Mouse (Mus musculus) MEL (cell line): ENCODE results near the gene Arel1. TPM values are rescaled to one million over a fixed set of nuclear protein-coding genes. Genes with fewer than 3 reads are reported as not detected.

Experiments
- DNase-seq: peaks from one replicate; pipeline ENCODE4 v3.0.0; 2011; ENCODE audit warnings: low read depth, low spot score
- H3K27ac ChIP-seq: 2 replicates; pipeline ENCODE4 v1.5.1; 2012; ENCODE audit warnings: low read depth, mild to moderate bottlenecking, control low read depth, low read length, moderate library complexity; ENCODE audit not compliant: control insufficient read depth
- H3K27me3 ChIP-seq, 2 experiments: fragments of 150-350 bp in 1 of 2; sonication (generic) in 1 of 2; 2 replicates each; pipeline ENCODE4 v1.6.1; 2012; ENCODE audit warnings: low read length in 2 of 2, mild to moderate bottlenecking in 2 of 2, improper control_type of control experiment in 1 of 2, moderate library complexity in 1 of 2; ENCODE audit not compliant: insufficient read depth in 2 of 2, control insufficient read depth in 1 of 2
- H3K36me3 ChIP-seq, 2 experiments: 2 replicates each; pipeline ENCODE4 v1.6.1; 2012 to 2014; ENCODE audit warnings: low read length in 2 of 2, improper control_type of control experiment in 1 of 2, inconsistent platforms in 1 of 2, mild to moderate bottlenecking in 1 of 2; ENCODE audit not compliant: insufficient read depth in 2 of 2, control insufficient read depth in 1 of 2
- H3K4me1 ChIP-seq, 2 experiments: fragments of 150-350 bp in 1 of 2; sonication (generic) in 1 of 2; 2 replicates each; pipeline ENCODE4 v1.6.1; 2012; ENCODE audit warnings: low read length in 2 of 2, improper control_type of control experiment in 1 of 2, mild to moderate bottlenecking in 1 of 2; ENCODE audit not compliant: insufficient read depth in 2 of 2, control insufficient read depth in 1 of 2
- H3K4me3 ChIP-seq, 2 experiments: fragments of 150-350 bp in 1 of 2; sonication (generic) in 1 of 2; 2 replicates each; pipeline ENCODE4 v1.5.1; 2012; ENCODE audit warnings: low read depth in 2 of 2, low read length in 2 of 2, mild to moderate bottlenecking in 2 of 2, moderate library complexity in 2 of 2, control low read depth in 1 of 2, improper control_type of control experiment in 1 of 2; ENCODE audit not compliant: control insufficient read depth in 1 of 2, insufficient read depth in 1 of 2
- H3K79me2 ChIP-seq: 2 replicates; pipeline ENCODE4 v1.6.1; 2012; ENCODE audit warnings: mild to moderate bottlenecking, low read length, moderate library complexity; ENCODE audit not compliant: control insufficient read depth, poor library complexity, insufficient read depth
- H3K9ac ChIP-seq: 2 replicates; pipeline ENCODE4 v1.6.1; 2012; ENCODE audit warnings: low read depth, mild to moderate bottlenecking, control low read depth, low read length, moderate library complexity; ENCODE audit not compliant: control insufficient read depth, poor library complexity, severe bottlenecking
- H3K9me3 ChIP-seq: fragments of 150-350 bp; sonication (generic); replicated peaks from 2 replicates; pipeline ENCODE4 v1.6.1; 2012; ENCODE audit warnings: mild to moderate bottlenecking, low read length, improper control_type of control experiment, moderate library complexity; ENCODE audit not compliant: insufficient read depth
- BHLHE40 ChIP-seq: IDR thresholded peaks from 2 replicates; pipeline ENCODE4 v1.6.1; 2012; ENCODE audit warnings: low read depth, mild to moderate bottlenecking, inconsistent platforms, low read length, improper control_type of control experiment, borderline replicate concordance
- CHD1 ChIP-seq: IDR thresholded peaks from 2 replicates; pipeline ENCODE4 v1.6.1; 2012; ENCODE audit warnings: low read depth, mild to moderate bottlenecking, inconsistent platforms, low read length, improper control_type of control experiment
- CHD2 ChIP-seq: IDR thresholded peaks from 2 replicates; pipeline ENCODE4 v1.6.1; 2011; ENCODE audit warnings: low read length, improper control_type of control experiment
- E2F4 ChIP-seq: IDR thresholded peaks from 2 replicates; pipeline ENCODE4 v1.6.1; 2011; ENCODE audit warnings: low read depth, low read length, improper control_type of control experiment, borderline replicate concordance
- EP300 ChIP-seq, 2 experiments: IDR thresholded peaks; 2 replicates each; pipeline ENCODE4 v1.6.1; 2011; ENCODE audit warnings: improper control_type of control experiment in 2 of 2, low read length in 2 of 2, low read depth in 1 of 2, mild to moderate bottlenecking in 1 of 2
- ETS1 ChIP-seq: IDR thresholded peaks from 2 replicates; pipeline ENCODE4 v1.6.1; 2012; ENCODE audit warnings: low read depth, mild to moderate bottlenecking, inconsistent platforms, low read length, improper control_type of control experiment, moderate library complexity
- HCFC1 ChIP-seq: IDR thresholded peaks from 2 replicates; pipeline ENCODE4 v1.6.1; 2012; ENCODE audit warnings: low read depth, mild to moderate bottlenecking, inconsistent platforms, low read length, improper control_type of control experiment, moderate library complexity
- MAZ ChIP-seq: IDR thresholded peaks from 2 replicates; pipeline ENCODE4 v1.6.1; 2012; ENCODE audit warnings: low read depth, mild to moderate bottlenecking, inconsistent platforms, low read length, improper control_type of control experiment
- MEF2A ChIP-seq: IDR thresholded peaks from 2 replicates; pipeline ENCODE4 v1.6.1; 2014; ENCODE audit warnings: low read depth, mild to moderate bottlenecking, inconsistent platforms, low read length, improper control_type of control experiment; ENCODE audit not compliant: poor library complexity, insufficient replicate concordance, severe bottlenecking; ENCODE audit errors: extremely low read depth
- MYC ChIP-seq: IDR thresholded peaks from 2 replicates; pipeline ENCODE4 v1.6.1; 2011; ENCODE audit warnings: low read depth, mild to moderate bottlenecking, low read length, improper control_type of control experiment, moderate library complexity
- NELFE ChIP-seq: IDR thresholded peaks from 2 replicates; pipeline ENCODE4 v1.6.1; 2011; ENCODE audit warnings: low read depth, low read length, improper control_type of control experiment
- NRF1 ChIP-seq: IDR thresholded peaks from 2 replicates; pipeline ENCODE4 v1.6.1; 2014; ENCODE audit warnings: low read depth, mild to moderate bottlenecking, inconsistent platforms, low read length, improper control_type of control experiment, moderate library complexity; ENCODE audit not compliant: poor library complexity, insufficient read depth, severe bottlenecking
- POLR2A ChIP-seq, 2 experiments: IDR thresholded peaks; 2 replicates each; pipeline ENCODE4 v1.6.1; 2011 to 2012; ENCODE audit warnings: low read length in 2 of 2, mild to moderate bottlenecking in 2 of 2, control low read depth in 1 of 2, improper control_type of control experiment in 1 of 2, low read depth in 1 of 2, moderate library complexity in 1 of 2; ENCODE audit not compliant: control insufficient read depth in 1 of 2, insufficient read depth in 1 of 2, poor library complexity in 1 of 2
- RCOR1 ChIP-seq: IDR thresholded peaks from 2 replicates; pipeline ENCODE4 v1.6.1; 2012; ENCODE audit warnings: low read depth, mild to moderate bottlenecking, inconsistent platforms, low read length, improper control_type of control experiment
- TBP ChIP-seq: IDR thresholded peaks from 2 replicates; pipeline ENCODE4 v1.8.0; 2011; ENCODE audit warnings: low read depth, low read length, improper control_type of control experiment
- TCF12 ChIP-seq: IDR thresholded peaks from 2 replicates; pipeline ENCODE4 v1.6.1; 2014; ENCODE audit warnings: low read depth, mild to moderate bottlenecking, inconsistent platforms, low read length, improper control_type of control experiment, moderate library complexity
- UBTF ChIP-seq: IDR thresholded peaks from 2 replicates; pipeline ENCODE4 v1.6.1; 2012; ENCODE audit warnings: low read depth, mild to moderate bottlenecking, inconsistent platforms, low read length, improper control_type of control experiment, moderate library complexity, borderline replicate concordance; ENCODE audit not compliant: insufficient read depth
- ZC3H11A ChIP-seq: IDR thresholded peaks from 2 replicates; pipeline ENCODE4 v1.6.1; 2012; ENCODE audit warnings: low read depth, mild to moderate bottlenecking, inconsistent platforms, low read length, improper control_type of control experiment
- ZKSCAN1 ChIP-seq: IDR thresholded peaks from 2 replicates; pipeline ENCODE4 v1.6.1; 2012; ENCODE audit warnings: low read depth, mild to moderate bottlenecking, inconsistent platforms, low read length, improper control_type of control experiment, moderate library complexity
- ZNF384 ChIP-seq: IDR thresholded peaks from 2 replicates; pipeline ENCODE4 v1.6.1; 2012; ENCODE audit warnings: low read depth, mild to moderate bottlenecking, inconsistent platforms, low read length, improper control_type of control experiment
- polyA plus RNA-seq, 2 experiments: library from polyadenylated mRNA; stranded (reverse) in 1 of 2; unstranded in 1 of 2; fragments of >175 nt in 1 of 2; fragments of >200 nt in 1 of 2; gene quantifications; 2 replicates each; pipeline versions ENCODE4 v1.2.1 to v1.2.4; 2012; ENCODE audit warnings: low replicate concordance in 2 of 2, low read depth in 1 of 2; ENCODE audit not compliant: insufficient read length in 2 of 2, insufficient read depth in 1 of 2, missing spikeins in 1 of 2
- total RNA-seq: library from RNA; depleted of rRNA; stranded (reverse); fragments of 300-350 nt; gene quantifications from 2 replicates; pipeline ENCODE4 v1.2.3, GENCODE M21; 2012

Gene Arel1
- total and polyA plus RNA-seq, 3 experiments, result 37.2 to 82.5 (median 45.0) TPM

DNA sequence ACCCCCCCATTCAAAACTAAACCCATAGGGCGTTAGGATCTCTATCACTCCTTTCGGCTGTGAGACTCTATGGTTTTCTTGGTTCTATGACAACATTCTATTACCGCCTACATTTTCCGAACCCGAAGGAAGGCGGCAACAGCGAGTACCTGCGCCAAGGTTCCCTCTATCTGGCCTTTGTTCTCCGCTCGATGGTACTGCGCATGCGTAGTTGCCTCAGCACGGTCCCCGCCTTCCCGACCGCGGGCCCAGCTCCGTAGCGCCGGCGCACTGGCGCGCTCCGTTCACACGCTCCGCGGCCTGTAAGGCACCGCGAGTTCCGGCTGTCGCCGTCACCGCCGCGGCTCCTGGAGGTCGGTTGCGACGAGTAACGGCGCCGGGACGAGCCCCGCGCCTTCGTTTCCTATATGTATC is 25.4 kb upstream of the Arel1 start, which contains the start of gene Ylpm1 (continued):
- TF ChIP-seq ETS1 (0 out of 2 replicates have a peak, but pooled peaks have one; percentile 38), ZKSCAN1 (no peak)
- TF ChIP-seq, all 39 proteins: peak for 18

DNA sequence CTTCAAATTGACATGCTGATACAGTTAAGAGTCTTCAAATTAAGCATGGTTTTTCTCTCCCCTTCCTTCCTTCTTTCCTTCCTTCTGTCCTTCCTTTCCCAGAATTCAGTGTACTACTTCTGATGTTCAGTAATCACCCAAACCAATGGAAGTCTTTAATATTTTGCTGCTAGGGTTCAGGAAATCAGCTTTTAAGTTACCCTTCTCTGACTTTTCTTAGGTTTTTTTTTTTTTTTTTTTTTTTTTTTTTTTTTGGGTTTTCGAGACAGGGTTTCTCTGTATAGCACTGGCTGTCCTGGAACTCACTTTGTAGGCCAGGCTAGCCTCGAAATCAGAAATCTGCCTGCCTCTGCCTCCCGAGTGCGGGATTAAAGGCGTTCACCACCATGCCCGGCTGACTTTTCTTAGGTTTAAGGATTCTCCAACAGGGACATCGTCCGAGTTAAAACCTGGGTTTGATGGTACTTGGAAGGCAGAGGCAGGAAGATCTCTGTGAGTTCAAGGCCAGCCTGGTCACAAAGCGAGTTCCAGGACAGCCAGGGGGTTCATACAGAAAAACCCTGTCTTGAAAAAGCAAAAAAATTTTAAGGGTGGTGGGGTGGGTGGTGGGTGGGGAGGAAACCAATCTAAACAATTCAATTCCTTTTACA is 24.5 kb upstream of the Arel1 start:
- peak overlapping the region; percentile 48 for H3K9ac ChIP-seq
- H3K27me3 ChIP-seq, result no peaks in the 10 kb centered on the region; a peak in 2 of 4 replicates
- no peak for TF ChIP-seq E2F4
- no peak for TF ChIP-seq TCF12
- no peak for TF ChIP-seq ZKSCAN1
- no peak for TF ChIP-seq EP300 (IDR thresholded peaks at IDR 0.05; ENCODE audit: low read depth in 1 of 2, low read length in 2 of 2)
- no peak for TF ChIP-seq TBP
- TF ChIP-seq MYC, result no peak
- no peak for TF ChIP-seq BHLHE40
- no peak for TF ChIP-seq MAZ
- TF ChIP-seq CHD1, result no peak
- TF ChIP-seq RCOR1, result no peak
- TF ChIP-seq NELFE, result no peak
- TF ChIP-seq ZNF384, result no peak
- TF ChIP-seq HCFC1, result no peak
- TF ChIP-seq ZC3H11A, result no peak
- TF ChIP-seq, all 39 proteins: peak for 0
- H3K4me3 ChIP-seq, result peak overlapping the region in 1 of 2 experiments; percentile 45; a peak in 1 of 4 replicates
- peaks cover 7 to 8% of the 10 kb centered on the region in 2 experiments for H3K4me1 ChIP-seq
- H3K36me3 ChIP-seq, result peaks cover 0 to 23% of the 10 kb centered on the region in 2 experiments; a peak in 3 of 4 replicates
- peaks cover 34% of the 10 kb centered on the region for H3K79me2 ChIP-seq
- no peaks in the 10 kb centered on the region for H3K9me3 ChIP-seq
- H3K27ac ChIP-seq, result no peak overlapping the region
- DNase-seq, result no peak

DNA sequence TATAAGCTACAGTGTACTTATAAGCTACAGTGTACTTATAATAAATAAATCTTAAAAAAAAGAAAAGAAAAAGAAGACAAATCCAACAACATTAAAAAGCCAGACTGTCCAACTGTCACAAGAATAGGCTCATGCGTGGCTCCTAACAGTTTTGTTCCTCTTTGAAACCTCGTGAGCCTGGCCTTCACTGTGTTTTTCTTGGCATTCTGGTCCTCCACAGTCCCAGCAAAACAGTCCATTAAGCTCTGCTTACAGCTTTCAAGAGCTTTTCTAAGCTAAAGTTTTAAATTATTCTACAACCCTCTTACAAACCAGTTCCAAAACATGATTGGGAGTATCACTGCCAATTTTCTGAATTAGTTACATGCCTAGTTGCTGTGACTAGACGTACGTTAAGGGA is 18.8 kb upstream of the Arel1 start:
- no peak for DNase-seq
- no peak overlapping the region for H3K27ac ChIP-seq
- H3K36me3 ChIP-seq, result no peaks in the 10 kb centered on the region
- no peaks in the 10 kb centered on the region for H3K4me1 ChIP-seq
- no peaks in the 10 kb centered on the region for H3K79me2 ChIP-seq
- no peak overlapping the region for H3K9ac ChIP-seq
- H3K27me3 ChIP-seq, result no peaks in the 10 kb centered on the region; a peak in 2 of 4 replicates
- H3K4me3 ChIP-seq, result no peak overlapping the region
- TF ChIP-seq UBTF, result no peak
- no peak for TF ChIP-seq ZNF384
- no peak for TF ChIP-seq BHLHE40
- no peak for TF ChIP-seq CHD1
- no peak for TF ChIP-seq MYC
- no peak for TF ChIP-seq POLR2A (IDR thresholded peaks at IDR 0.05; ENCODE audit: control insufficient read depth in 1 of 2, insufficient read depth in 1 of 2, low read depth in 1 of 2, low read length in 2 of 2, poor library complexity in 1 of 2)
- TF ChIP-seq CHD2, result no peak
- TF ChIP-seq NRF1, result no peak
- no peak for TF ChIP-seq MEF2A
- H3K9me3 ChIP-seq, result no peaks in the 10 kb centered on the region
